Mouse (Mus musculus) embryonic fibroblast, embryonic 13.5 days (primary cell): Measurements from ENCODE around the gene Gnptg.

ENCODE experiments used
- CTCF ChIP-seq: IDR thresholded peaks from 2 replicates; pipeline ENCODE4 v1.5.1; 2011; ENCODE audit warnings: mild to moderate bottlenecking, control low read depth, low read length, moderate library complexity, borderline replicate concordance; ENCODE audit not compliant: insufficient read depth
- POLR2A ChIP-seq: IDR thresholded peaks from 2 replicates; pipeline ENCODE4 v1.6.1; 2011; ENCODE audit warnings: low read depth, mild to moderate bottlenecking, control low read depth, low read length, moderate library complexity

GRCm38 (mm10) chr17:25218967-25219366 is 21.0 kb downstream of the Gnptg start:
- TF ChIP-seq POLR2A (no peak), CTCF (no peak)
